Mouse (Mus musculus) kidney, postnatal 25 days (tissue): ENCODE data around the gene Kmo.

ENCODE experiments used
- DNase-seq, 2 experiments: peaks; one replicate each; pipeline ENCODE4 v3.0.0; 2021; ENCODE audit warnings: mixed read lengths in 2 of 2

Kmo gene

DNA sequence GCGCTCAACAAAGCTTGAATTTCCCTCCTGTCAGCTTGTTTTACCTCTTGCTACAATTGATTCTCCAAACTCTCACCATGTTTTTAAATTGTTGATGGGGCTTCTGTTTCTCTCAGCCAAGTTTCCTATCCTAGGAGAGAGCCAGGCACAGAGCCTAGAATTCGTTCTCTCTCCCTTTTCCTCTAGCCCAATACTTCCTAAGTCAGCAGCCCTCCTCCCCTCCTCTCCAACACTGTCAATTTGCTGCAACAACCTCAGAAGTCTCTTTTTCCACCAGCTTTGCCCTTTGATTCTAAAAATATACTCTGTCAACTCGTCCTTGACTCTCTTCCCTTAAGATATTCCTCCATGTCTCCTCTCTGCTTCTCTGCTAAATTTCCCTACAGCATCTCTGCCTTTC is 79.2 kb downstream of the Kmo start:
- DNase-seq, result no peak

DNA sequence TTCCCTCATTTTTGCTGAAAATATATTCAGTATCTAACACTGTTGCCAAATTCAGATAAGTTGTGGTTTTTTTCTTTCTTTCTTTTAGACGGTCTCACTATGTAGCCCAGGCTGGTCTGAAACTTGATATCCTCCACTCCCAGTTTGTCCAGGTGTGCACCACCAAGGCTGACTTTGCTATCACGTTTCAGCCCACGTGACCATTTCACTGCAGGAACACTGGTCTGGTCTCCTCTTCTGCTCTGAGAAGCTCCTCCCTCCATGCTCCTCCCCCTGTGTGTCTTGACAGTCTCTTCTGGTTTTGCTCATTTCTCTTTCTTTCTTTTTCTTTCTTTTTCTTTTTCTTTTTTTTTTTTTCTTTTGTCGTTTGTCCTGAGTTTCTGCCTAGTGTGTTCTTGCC is 79.6 kb downstream of the Kmo start:
- DNase-seq, result peak in 1 of 2 experiments; percentile 9

DNA sequence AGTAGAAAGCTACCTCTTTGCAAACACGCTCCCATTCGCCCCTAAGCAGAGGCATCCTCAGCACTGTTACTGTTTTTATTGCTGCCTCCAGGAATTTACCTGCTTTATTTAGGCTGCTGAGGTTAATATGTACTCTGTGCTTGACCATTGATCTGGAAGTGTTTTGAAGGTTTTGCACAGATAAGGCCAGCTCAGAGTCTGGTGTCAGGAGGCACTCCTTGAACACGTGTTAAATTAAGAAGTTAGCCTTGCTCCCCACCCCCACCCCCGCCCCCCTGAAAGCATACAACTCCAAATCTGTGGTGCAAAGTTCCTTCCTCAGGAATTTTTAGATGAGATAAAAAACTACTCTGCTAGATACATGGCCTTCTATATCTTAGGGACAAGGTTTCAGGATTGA is 81.0 kb downstream of the Kmo start:
- no peak for DNase-seq

DNA sequence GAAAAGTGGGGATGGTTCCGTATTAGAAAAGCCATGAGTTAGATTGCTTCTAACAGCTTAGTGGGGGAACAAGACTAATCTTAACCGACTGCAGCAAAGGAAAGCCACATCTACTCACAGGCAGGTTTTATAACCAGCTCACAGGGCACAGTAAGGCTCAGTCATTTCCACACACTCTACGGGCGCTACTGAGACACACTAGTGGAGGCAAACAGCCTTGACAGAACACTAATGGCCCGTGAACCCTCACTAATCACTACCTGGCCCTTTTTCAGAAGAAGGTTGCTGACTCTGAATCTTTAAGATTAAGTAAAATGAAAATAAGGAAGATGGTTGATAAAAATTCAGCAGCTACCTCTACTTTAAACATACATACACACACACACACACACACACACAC is 87.4 kb downstream of the Kmo start:
- DNase-seq, result no peak

DNA sequence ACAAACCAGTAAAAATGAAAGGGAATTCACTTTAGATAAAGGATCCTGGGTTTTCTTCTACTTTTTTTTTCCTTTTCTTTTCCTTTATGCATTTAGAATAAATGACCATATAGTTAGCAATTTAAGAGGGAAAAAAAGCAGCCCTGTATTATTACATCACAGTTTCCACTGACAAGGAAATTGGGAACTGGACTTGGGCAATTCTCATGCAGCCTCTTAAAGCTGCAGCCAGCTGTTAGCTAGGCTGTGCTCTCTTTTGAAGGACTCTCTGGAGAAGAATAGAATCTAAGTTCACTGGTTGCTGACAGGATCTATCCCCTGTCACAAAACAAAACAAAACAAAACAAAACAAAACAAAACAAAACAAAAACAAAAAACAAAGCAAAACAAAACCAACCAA is 87.8 kb downstream of the Kmo start:
- DNase-seq, result no peak
